Mouse (Mus musculus) right cerebral cortex, postnatal 25 days (tissue): ENCODE measurements around the gene Grap2.

Experiments
- DNase-seq: peaks from one replicate; pipeline ENCODE4 v3.0.0; 2022

Grap2 gene

GRCm38 (mm10) chr15:80604026-80604425 is 31.6 kb downstream of the Grap2 start:
- no peak for DNase-seq

DNA sequence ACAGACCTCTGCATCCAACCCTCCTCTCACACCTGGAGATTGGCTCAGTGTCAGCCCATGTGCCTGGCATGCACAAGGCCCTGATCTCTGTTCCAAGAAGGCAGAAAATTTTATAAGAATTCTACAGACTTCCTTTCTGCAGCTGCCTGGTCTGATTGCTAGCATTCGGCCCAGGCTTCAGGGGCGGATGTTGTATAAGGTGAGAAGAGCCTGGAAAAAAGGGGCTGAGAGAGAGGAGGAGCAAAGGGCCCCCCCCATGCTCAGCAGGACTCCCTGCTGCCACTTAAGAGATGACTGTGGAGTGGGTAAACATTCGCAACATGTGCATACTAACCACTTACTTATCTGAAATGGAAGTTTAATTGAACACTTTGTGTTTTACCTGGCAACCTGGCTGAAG is 35.6 kb downstream of the Grap2 start:
- DNase-seq = no peak

DNA sequence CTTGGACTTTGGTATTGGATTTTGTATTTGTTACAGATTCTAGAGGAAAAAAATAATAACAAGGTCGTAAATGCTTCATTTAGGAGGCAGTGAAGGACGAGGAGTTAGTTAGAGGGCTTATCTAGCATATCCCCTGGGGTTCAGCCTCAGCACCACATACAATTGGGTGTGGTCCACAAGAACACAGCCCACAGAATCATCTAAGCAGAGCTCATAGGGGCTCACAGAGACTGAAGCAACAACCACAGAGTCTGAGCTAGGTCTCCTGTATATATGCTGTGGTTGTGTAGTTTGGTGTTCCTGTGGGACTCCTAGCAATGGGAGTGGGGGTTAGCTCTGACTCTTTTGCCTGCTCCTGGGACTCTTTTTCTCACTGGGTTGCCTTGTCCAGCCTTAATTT is 37.9 kb downstream of the Grap2 start:
- DNase-seq = no peak

- no peak for DNase-seq
Observed at GRCm38 (mm10) chr15:80611478-80611877, 39.1 kb downstream of the Grap2 start.

- no peak for DNase-seq
Observed at GRCm38 (mm10) chr15:80613904-80614303, 41.5 kb downstream of the Grap2 start.

GRCm38 (mm10) chr15:80614500-80615289 is 42.3 kb downstream of the Grap2 start:
- DNase-seq = peak; percentile 35

- no peak for DNase-seq
Observed at GRCm38 (mm10) chr15:80615290-80615570, 42.8 kb downstream of the Grap2 start.

DNA sequence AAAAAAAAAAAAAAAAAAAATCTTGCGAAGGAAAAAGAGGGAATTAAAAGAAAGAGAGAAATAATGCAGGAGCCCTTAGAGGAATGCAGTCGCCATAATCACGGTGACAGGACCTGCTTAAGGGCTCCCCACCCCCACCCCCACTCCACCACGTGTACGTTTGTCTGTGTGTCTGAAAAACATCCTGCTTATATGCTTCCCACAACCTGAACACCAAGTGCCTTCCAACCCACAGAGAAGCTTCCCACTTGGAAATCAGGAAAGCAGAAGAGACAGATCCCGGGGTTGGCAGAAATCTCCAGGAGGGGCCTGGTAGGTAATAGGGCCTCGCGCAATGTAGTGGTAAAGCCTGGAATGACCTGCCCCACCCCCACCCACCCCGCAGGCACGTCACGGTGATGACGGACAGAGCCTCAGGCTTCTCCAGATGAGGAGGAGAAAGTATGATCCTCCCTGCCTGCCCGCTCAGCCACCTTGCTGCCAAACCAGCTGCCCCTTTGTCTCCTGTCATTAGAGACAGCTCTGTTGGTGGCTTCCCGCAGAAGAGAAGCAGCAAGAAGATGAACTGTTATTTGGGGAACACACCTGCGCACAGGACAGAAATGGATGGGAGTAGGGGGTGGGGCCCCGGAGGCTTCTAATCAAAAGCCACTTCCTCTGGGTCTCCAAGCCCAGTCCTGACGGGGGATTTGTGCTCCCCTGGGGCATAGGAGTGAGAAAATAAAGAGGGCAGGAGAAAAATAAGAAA is 43.4 kb downstream of the Grap2 start:
- no peak for DNase-seq

DNA sequence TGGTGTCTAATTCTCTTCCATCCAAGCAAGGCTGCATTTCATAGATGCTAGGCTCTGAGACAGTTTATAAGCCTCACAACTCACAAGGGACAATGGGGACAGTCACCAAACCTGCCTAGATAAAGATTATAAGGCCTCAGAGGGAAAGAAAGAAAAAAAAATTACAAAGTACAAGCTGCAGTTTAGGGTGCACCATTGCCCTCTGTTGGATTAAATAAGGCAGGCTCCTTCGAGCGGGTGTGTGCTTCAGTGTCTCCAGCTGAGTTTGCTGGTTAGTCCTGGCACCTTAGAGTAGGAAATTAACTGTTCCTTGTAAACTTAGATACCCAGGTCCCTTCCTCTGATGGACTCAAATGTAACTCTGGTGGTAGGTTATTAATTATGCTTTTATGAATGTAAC is 45.4 kb downstream of the Grap2 start:
- DNase-seq = no peak

GRCm38 (mm10) chr15:80619166-80619565 is 46.8 kb downstream of the Grap2 start:
- no peak for DNase-seq

- no peak for DNase-seq
Observed at GRCm38 (mm10) chr15:80619786-80620185, 47.4 kb downstream of the Grap2 start.

GRCm38 (mm10) chr15:80620371-80620770 is 48.0 kb downstream of the Grap2 start:
- DNase-seq = no peak

- DNase-seq = no peak
Observed at GRCm38 (mm10) chr15:80623171-80623837, 50.9 kb downstream of the Grap2 start.

GRCm38 (mm10) chr15:80626472-80626871 is 54.1 kb downstream of the Grap2 start:
- DNase-seq = no peak

DNA sequence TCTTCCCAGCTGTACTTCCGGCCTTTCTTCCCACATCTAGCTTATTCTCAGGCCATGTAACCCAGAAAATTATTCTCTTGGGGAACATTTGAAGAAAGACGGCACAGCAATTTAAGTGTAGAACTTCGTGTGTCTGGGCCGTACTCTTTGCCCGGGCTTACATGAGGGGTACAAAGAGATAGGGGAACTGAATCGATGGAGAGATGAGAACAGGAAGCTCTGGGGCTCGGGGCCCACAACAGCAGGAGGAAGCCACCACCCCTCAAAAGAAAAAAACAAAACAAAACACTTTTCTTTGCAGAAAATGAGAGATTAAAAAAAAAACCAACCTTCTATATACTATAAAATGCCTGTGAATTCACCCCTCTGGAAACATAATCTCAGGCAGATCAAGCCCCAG is 57.8 kb downstream of the Grap2 start:
- no peak for DNase-seq

DNA sequence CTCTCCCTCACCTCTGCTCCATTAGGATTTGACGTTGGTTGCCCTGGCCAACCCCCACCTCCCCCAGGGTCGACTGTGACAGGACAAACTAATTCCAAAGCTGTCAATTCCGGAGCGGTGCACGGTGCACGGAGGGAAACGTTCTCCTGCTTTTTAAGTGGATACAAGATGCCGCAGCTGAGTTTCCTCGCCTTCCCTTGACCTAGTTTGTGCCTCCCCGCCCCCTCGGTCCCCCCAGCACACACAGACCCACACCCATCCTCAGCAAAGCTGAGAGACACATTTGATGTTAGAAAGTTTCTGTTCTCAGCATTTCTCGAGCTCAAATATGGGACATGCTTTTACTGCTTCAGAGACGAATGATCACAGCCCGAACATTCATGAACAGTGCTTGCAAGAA is 58.3 kb downstream of the Grap2 start:
- DNase-seq = no peak

DNA sequence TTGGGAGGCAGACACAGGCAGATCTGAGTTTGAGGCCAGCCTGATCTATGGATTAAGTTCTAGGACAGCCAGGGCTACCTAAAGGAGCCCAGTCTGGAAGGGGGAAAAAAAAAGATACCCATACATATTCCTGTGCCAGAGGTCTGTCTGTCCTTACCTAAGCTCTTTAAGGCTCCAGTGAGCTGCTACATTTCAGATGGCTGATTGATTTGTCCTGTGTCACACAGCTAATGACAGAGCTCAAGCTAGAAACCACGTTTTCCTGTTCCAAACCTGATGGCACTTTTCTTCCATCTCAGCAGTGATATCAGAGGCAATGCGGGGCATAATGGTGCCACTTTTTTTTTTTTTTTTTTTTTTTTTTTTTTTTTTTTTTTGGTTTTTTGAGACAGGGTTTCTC is 58.9 kb downstream of the Grap2 start:
- DNase-seq = no peak

DNA sequence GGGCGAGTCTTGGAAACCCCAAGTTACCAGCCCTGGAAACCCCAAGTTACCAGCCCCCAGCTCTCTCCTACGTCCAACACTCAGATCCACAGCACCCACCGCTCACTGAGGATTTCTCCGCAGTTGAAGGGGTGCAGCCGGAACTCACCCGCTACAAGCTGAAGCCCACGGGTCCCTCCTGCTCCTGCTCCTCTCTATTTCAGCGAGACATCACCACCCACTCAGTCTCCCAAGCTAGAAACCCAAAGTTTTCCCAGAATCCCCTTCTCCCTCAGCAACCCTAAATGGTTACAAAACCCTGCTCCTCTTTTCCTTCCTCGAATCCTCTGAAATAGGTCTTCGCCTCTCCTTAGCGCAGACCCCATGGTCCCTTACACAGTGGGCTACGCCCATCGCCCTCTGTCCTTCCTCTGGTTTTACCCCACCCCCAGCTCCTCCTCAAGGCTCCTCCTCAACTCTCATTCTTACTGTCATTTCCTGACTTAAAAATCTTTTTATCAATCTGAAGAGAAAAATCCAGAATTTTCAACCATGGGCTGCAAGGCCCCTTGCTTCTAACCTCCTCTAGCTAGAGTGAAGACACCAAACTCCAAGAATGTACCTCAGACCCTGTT is 60.0 kb downstream of the Grap2 start:
- peak; percentile 61 for DNase-seq

GRCm38 (mm10) chr15:80634391-80635193 is 62.2 kb downstream of the Grap2 start:
- peak; percentile 71 for DNase-seq

GRCm38 (mm10) chr15:80636757-80637372 is 64.5 kb downstream of the Grap2 start:
- DNase-seq = no peak

GRCm38 (mm10) chr15:80639071-80639702 is 66.8 kb downstream of the Grap2 start:
- DNase-seq = no peak

- DNase-seq = no peak
Observed at GRCm38 (mm10) chr15:80639874-80640273, 67.5 kb downstream of the Grap2 start.
